Mouse (Mus musculus): Measurements from ENCODE around the gene Itgae. TPM values are rescaled to one million over a fixed set of nuclear protein-coding genes. Genes with fewer than 3 reads are reported as not detected.

Itgae gene
- polyA plus RNA-seq, 1 experiment from 2014 or later: 0.32 TPM

Other genes starting within 250 kb of the Itgae start
- gene Atp2a3, start 129.4 kb upstream of the Itgae start, polyA plus RNA-seq (2014; fragmentation: Nextera tagmentation; extraction: Ambion mirVana): 2.0 TPM in 2 replicates
- 0.46 and 0.48 TPM in 2 replicates for gene P2rx1, start 91.5 kb upstream of the Itgae start, polyA plus RNA-seq (2014; fragmentation: Nextera tagmentation; extraction: Ambion mirVana)
- 13.9 and 18.1 TPM in 2 replicates for gene Camkk1, start 71.6 kb upstream of the Itgae start, polyA plus RNA-seq (2014; fragmentation: Nextera tagmentation; extraction: Ambion mirVana)
- gene Ncbp3, start 42.8 kb upstream of the Itgae start, polyA plus RNA-seq (2014; fragmentation: Nextera tagmentation; extraction: Ambion mirVana): 8.5 and 9.3 TPM in 2 replicates
- 2.4 and 3.2 TPM in 2 replicates for gene Haspin, start 47.7 kb downstream of the Itgae start, polyA plus RNA-seq (2014; fragmentation: Nextera tagmentation; extraction: Ambion mirVana)
- gene P2rx5, start 69.8 kb downstream of the Itgae start, polyA plus RNA-seq (2014; fragmentation: Nextera tagmentation; extraction: Ambion mirVana): 0.33 and 1.0 TPM in 2 replicates
- gene Emc6, start 86.5 kb downstream of the Itgae start, polyA plus RNA-seq (2014; fragmentation: Nextera tagmentation; extraction: Ambion mirVana): 148 and 152 TPM in 2 replicates
- 121 and 132 TPM in 2 replicates for gene Tax1bp3, start 86.5 kb downstream of the Itgae start, polyA plus RNA-seq (2014; fragmentation: Nextera tagmentation; extraction: Ambion mirVana)
- 17.6 and 17.7 TPM in 2 replicates for gene Ctns, start 108.5 kb downstream of the Itgae start, polyA plus RNA-seq (2014; fragmentation: Nextera tagmentation; extraction: Ambion mirVana)
- 1.6 and 2.5 TPM in 2 replicates for gene Shpk, start 108.9 kb downstream of the Itgae start, polyA plus RNA-seq (2014; fragmentation: Nextera tagmentation; extraction: Ambion mirVana)
- gene Trpv1, start 143.7 kb downstream of the Itgae start, polyA plus RNA-seq (2014; fragmentation: Nextera tagmentation; extraction: Ambion mirVana): 0.16 and 0.29 TPM in 2 replicates
- gene Trpv3, start 176.8 kb downstream of the Itgae start, polyA plus RNA-seq (2014; fragmentation: Nextera tagmentation; extraction: Ambion mirVana): 0.27 and 0.32 TPM in 2 replicates
- gene Aspa, start 239.0 kb downstream of the Itgae start, polyA plus RNA-seq (2014; fragmentation: Nextera tagmentation; extraction: Ambion mirVana): 2.5 and 2.8 TPM in 2 replicates
- gene Gm49340, start 239.2 kb downstream of the Itgae start, polyA plus RNA-seq (2014; fragmentation: Nextera tagmentation; extraction: Ambion mirVana): not detected in 2 replicates
- not detected in 2 replicates for gene Spata22, start 239.2 kb downstream of the Itgae start, polyA plus RNA-seq (2014; fragmentation: Nextera tagmentation; extraction: Ambion mirVana)

All from hindbrain, embryonic 14.5 days (tissue).